Mouse (Mus musculus) cerebellum, adult 2 months (tissue): ENCODE results near the gene Hipk1. TPM values are rescaled to one million over a fixed set of nuclear protein-coding genes. Genes with fewer than 3 reads are reported as not detected.

Experiments used
- DNase-seq, 2 experiments: peaks; one replicate each; pipeline ENCODE4 v3.0.0; 2021
- H3K27ac ChIP-seq: fragments of 200-500 bp; 2 replicates; pipeline ENCODE4 v1.5.1; 2012; ENCODE audit warnings: low read length, control low read depth, inconsistent platforms; ENCODE audit not compliant: insufficient read depth
- H3K27me3 ChIP-seq: fragments of 200-500 bp; 2 replicates; pipeline ENCODE4 v1.6.1; 2012; ENCODE audit warnings: inconsistent platforms, mild to moderate bottlenecking, low read length, moderate library complexity; ENCODE audit not compliant: control insufficient read depth, insufficient read depth
- H3K4me1 ChIP-seq: fragments of 200-500 bp; 2 replicates; pipeline ENCODE4 v1.6.1; 2011; ENCODE audit warnings: low read length; ENCODE audit not compliant: control insufficient read depth, insufficient read depth
- H3K4me3 ChIP-seq: fragments of 200-500 bp; replicated peaks from 2 replicates; pipeline ENCODE3; 2011; ENCODE audit warnings: mild to moderate bottlenecking, low read depth, low read length, control low read depth; ENCODE audit not compliant: insufficient read depth
- CTCF ChIP-seq: fragments of 200-500 bp; IDR thresholded peaks from 2 replicates; pipeline ENCODE4 v1.5.1; 2011; ENCODE audit warnings: low read depth, mild to moderate bottlenecking, control low read depth, low read length, moderate library complexity, borderline replicate concordance; ENCODE audit not compliant: insufficient read depth
- POLR2A ChIP-seq: fragments of 200-500 bp; IDR thresholded peaks from 2 replicates; pipeline ENCODE4 v1.6.1; 2011; ENCODE audit warnings: low read length, control low read depth, borderline replicate concordance; ENCODE audit not compliant: insufficient read depth
- whole genome bisulfite sequencing: fragments of 180-500 bp; shearing (Covaris S2); methylation state at CpG from one replicate; pipeline ENCODE4 v1.1.7; 2018; 5-methylcytosine and 5-hydroxymethylcytosine counted together
- polyA plus RNA-seq: library from polyadenylated mRNA; depleted of rRNA; stranded (reverse); fragments of >200 nt; gene quantifications from 2 replicates; pipeline ENCODE4 v1.2.3, GENCODE M21; 2012; rRNA removed

Hipk1 gene
- polyA plus RNA-seq, 1 experiment, result 59.6 TPM

GRCm38 (mm10) chr3:103695556-103695955 is 95.8 kb downstream of the Hipk1 start:
- no peak for TF ChIP-seq CTCF
- no peak for DNase-seq
- 48% methylated on average over 3 of the region's 3 CpGs for WGBS

GRCm38 (mm10) chr3:103690506-103690905 is 100.9 kb downstream of the Hipk1 start:
- no peak for DNase-seq
- TF ChIP-seq POLR2A (no peak), CTCF (no peak)
- no peaks in the 10 kb centered on the region for H3K4me1 ChIP-seq
- WGBS, result 82% methylated on average over 3 of the region's 3 CpGs
- no peaks in the 10 kb centered on the region for H3K27me3 ChIP-seq
- H3K27ac ChIP-seq, result no peak overlapping the region
- H3K4me3 ChIP-seq, result no peak overlapping the region

More at GRCm38 (mm10) chr3:103695556-103695955, 95.8 kb downstream of the Hipk1 start:
- no peaks in the 10 kb centered on the region for H3K4me1 ChIP-seq
- H3K27ac ChIP-seq, result no peak overlapping the region
- no peaks in the 10 kb centered on the region for H3K27me3 ChIP-seq
- H3K4me3 ChIP-seq, result no peak overlapping the region

Other genes with a start within 250 kb of the Hipk1 start
- 11.7 and 12.3 TPM in 2 replicates for gene Syt6, start 216.3 kb downstream of the Hipk1 start, polyA plus RNA-seq
- gene Atg4a-ps, start 145.5 kb downstream of the Hipk1 start, polyA plus RNA-seq, result 0.07 and 0.08 TPM in 2 replicates
- 5.0 TPM in 2 replicates for gene Olfml3, start 53.6 kb downstream of the Hipk1 start, polyA plus RNA-seq
- gene Gm10964, start 52.2 kb downstream of the Hipk1 start, polyA plus RNA-seq, result not detected in 2 replicates
- 8.5 and 11.3 TPM in 2 replicates for gene Dclre1b, start 17.9 kb upstream of the Hipk1 start, polyA plus RNA-seq
- 19.2 and 23.2 TPM in 2 replicates for gene Ap4b1, start 18.0 kb upstream of the Hipk1 start, polyA plus RNA-seq
- 0.33 and 0.49 TPM in 2 replicates for gene Gm43064, start 18.0 kb upstream of the Hipk1 start, polyA plus RNA-seq
- 91.7 and 98.7 TPM in 2 replicates for gene Bcl2l15, start 41.0 kb upstream of the Hipk1 start, polyA plus RNA-seq
- gene Ptpn22, start 68.2 kb upstream of the Hipk1 start, polyA plus RNA-seq, result 34.7 and 39.4 TPM in 2 replicates
- 14.5 and 15.2 TPM in 2 replicates for gene Rsbn1, start 122.6 kb upstream of the Hipk1 start, polyA plus RNA-seq
- 22.2 and 24.7 TPM in 2 replicates for gene Phtf1, start 176.5 kb upstream of the Hipk1 start, polyA plus RNA-seq